Mouse (Mus musculus): ENCODE measurements around the gene Slc43a1. TPM values are rescaled to one million over a fixed set of nuclear protein-coding genes. Genes with fewer than 3 reads are reported as not detected.
A peak's percentile ranks its signal among the peaks of the same experiment; 100 is the strongest.

Slc43a1 gene
- polyA plus RNA-seq, 1 experiment from 2014 or later, result 12.0 TPM

DNA sequence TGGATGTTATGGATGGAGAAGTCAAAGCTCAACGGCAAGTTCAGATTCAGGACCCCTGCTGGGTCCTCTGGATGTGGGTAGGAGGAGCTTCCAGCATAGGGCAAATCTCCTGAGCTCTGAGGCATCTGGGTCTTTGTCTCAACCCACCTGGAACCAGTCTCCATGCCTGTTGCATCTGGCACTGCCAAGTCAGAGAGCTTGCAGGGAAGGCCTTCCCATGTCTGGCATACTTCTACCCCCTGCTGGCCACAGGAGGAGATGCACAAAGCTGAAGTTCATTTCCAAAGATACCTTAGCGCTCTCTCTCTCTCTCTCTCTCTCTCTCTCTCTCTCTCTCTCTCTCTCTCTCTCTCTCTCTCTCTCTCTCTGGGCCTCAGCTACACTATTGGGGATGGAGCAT is 17.1 kb downstream of the Slc43a1 start:
- 0 out of 2 replicates have a peak, but pooled peaks cover 10% of the 10 kb centered on the region for H3K36me3 ChIP-seq
- H3K27me3 ChIP-seq, result no peaks in the 10 kb centered on the region
- H3K4me1 ChIP-seq, result peaks cover 5% of the 10 kb centered on the region
- H3K9me3 ChIP-seq (replicated peaks), result no peaks in the 10 kb centered on the region
- WGBS, result 51% methylated on average over 2 of the region's 2 CpGs
- no peak overlapping the region for H3K4me2 ChIP-seq (replicated peaks)
- H3K9ac ChIP-seq, result no peak overlapping the region
- H3K4me3 ChIP-seq, result no peak overlapping the region
- H3K27ac ChIP-seq, result no peak overlapping the region
- peak; percentile 59; the same call in 1 of the 2 replicates for ATAC-seq (ENCODE audit: low FRiP score)

GRCm38 (mm10) chr2:84858551-84858950 is 19.9 kb downstream of the Slc43a1 start:
- Histone ChIP-seq H3K27me3 (no peaks in the 10 kb centered on the region), H3K9ac (no peak overlapping the region), H3K4me3 (no peak overlapping the region), H3K9me3 (replicated peaks) (no peaks in the 10 kb centered on the region), H3K27ac (no peak overlapping the region), H3K36me3 (0 out of 2 replicates have a peak, but pooled peaks cover 10% of the 10 kb centered on the region), H3K4me1 (no peaks in the 10 kb centered on the region), H3K4me2 (replicated peaks) (no peak overlapping the region)
- 100% methylated on average over 1 of the region's 1 CpGs for WGBS
- no peak for ATAC-seq (ENCODE audit: low FRiP score)

DNA sequence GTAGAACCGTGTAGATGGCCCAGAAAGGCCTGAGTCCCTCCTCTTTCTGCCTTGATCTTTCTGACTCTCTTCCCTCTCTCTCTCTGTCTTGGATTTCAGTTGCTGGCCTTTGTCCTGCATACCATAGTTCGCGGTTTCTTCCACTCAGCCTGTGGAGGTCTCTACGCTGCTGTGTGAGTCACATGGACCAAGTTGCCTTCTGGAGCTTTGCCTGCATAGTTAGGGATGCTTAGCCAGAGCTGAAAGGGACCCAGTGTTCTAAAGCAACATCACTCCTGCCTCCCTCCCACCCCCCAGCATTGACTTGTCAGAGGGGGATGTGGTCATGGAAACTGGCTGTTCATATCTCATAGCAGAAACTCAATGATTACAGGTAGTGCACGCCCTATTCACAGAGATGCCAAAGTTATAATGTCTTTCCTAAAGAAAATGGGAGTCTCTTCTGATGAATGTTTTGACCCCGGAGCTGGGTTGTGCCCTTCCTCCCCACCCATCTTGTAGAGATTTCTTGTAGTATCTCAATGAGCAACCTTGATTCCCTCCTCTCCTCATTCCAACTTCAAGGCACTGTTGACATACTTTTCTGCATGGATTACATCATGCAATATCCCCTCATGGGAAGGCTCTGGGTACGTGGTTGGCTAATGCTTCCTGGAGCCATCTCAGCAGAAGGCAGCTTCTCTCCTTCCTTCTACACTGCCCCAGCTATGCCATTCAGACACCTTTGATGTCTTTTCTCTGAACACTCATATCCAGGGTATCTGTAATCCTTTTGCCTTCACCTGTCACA is 21.5 kb downstream of the Slc43a1 start:
- Histone ChIP-seq H3K4me2 (replicated peaks) (no peak overlapping the region), H3K27ac (no peak overlapping the region), H3K4me1 (no peaks in the 10 kb centered on the region), H3K9ac (no peak overlapping the region), H3K27me3 (no peaks in the 10 kb centered on the region), H3K9me3 (replicated peaks) (no peaks in the 10 kb centered on the region), H3K36me3 (0 out of 2 replicates have a peak, but pooled peaks cover 10% of the 10 kb centered on the region), H3K4me3 (no peak overlapping the region)
- no peak for ATAC-seq (ENCODE audit: low FRiP score)
- WGBS, result 92% methylated on average over 7 of the region's 7 CpGs

DNA sequence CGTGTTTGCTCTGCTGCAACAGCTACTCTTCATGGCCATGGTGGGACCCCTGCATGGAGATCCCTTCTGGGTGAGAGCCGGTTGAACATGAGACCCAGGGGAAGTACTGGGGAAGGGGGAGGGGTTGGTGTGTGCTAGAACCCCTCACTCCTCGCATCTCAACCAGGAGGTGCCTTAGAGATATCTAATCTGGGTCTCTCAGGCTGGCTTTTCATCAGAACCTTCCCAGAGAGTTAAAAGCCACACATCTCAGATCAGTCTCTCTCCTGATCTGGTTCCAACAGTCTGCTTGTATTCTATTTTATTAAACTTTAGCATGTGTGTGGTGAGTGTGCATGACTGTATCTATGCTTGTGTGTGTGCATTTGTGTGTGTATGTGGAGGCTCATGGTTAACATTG is 22.8 kb downstream of the Slc43a1 start:
- H3K36me3 ChIP-seq, result 0 out of 2 replicates have a peak, but pooled peaks cover 10% of the 10 kb centered on the region
- no peak overlapping the region for H3K4me3 ChIP-seq
- no peaks in the 10 kb centered on the region for H3K9me3 ChIP-seq (replicated peaks)
- H3K9ac ChIP-seq, result no peak overlapping the region
- 88% methylated on average over 3 of the region's 3 CpGs for WGBS
- peaks cover 11% of the 10 kb centered on the region for H3K27me3 ChIP-seq
- no peak overlapping the region for H3K27ac ChIP-seq
- peaks cover 11% of the 10 kb centered on the region for H3K4me1 ChIP-seq
- H3K4me2 ChIP-seq (replicated peaks), result no peak overlapping the region
- ATAC-seq (ENCODE audit: low FRiP score), result no peak

DNA sequence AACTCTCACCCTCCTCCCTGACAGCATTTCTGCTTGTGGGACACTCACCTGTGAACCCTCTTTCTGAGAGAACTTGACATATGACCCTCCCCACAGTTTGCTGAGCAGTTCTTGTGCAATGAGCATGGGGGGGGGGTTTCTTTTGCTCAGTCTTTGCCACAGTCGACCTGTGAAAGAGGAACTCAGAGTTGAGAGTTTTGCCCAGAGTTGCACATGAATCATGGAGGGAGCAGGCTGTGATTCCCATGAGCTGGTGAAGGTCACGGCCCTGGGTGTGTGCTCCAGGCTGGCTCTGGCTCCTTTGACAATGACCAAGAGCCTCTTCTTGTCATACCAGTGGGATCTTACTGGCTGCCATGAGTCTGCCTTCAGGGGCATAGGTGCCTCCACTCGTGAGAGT is 23.6 kb downstream of the Slc43a1 start:
- 83% methylated on average over 3 of the region's 3 CpGs for WGBS
- H3K27ac ChIP-seq, result no peak overlapping the region
- 0 out of 2 replicates have a peak, but pooled peaks cover 10% of the 10 kb centered on the region for H3K36me3 ChIP-seq
- no peak for ATAC-seq (ENCODE audit: low FRiP score)
- H3K4me3 ChIP-seq, result no peak overlapping the region
- H3K4me2 ChIP-seq (replicated peaks), result no peak overlapping the region
- H3K27me3 ChIP-seq, result peaks cover 19% of the 10 kb centered on the region
- H3K4me1 ChIP-seq, result peaks cover 13% of the 10 kb centered on the region
- H3K9ac ChIP-seq, result no peak overlapping the region
- H3K9me3 ChIP-seq (replicated peaks), result no peaks in the 10 kb centered on the region

GRCm38 (mm10) chr2:84865616-84866571 is 27.2 kb downstream of the Slc43a1 start:
- Histone ChIP-seq H3K4me3 (peak overlapping the region; percentile 34), H3K9me3 (replicated peaks) (no peaks in the 10 kb centered on the region), H3K27me3 (peaks cover 55% of the 10 kb centered on the region), H3K36me3 (no peaks in the 10 kb centered on the region), H3K9ac (peak overlapping the region; percentile 53), H3K4me1 (peaks cover 13% of the 10 kb centered on the region), H3K27ac (no peak overlapping the region), H3K4me2 (replicated peaks) (peak overlapping the region; percentile 71)
- peak; percentile 66 for ATAC-seq (ENCODE audit: low FRiP score)
- under 1% methylated on average over 47 of the region's 47 CpGs for WGBS

DNA sequence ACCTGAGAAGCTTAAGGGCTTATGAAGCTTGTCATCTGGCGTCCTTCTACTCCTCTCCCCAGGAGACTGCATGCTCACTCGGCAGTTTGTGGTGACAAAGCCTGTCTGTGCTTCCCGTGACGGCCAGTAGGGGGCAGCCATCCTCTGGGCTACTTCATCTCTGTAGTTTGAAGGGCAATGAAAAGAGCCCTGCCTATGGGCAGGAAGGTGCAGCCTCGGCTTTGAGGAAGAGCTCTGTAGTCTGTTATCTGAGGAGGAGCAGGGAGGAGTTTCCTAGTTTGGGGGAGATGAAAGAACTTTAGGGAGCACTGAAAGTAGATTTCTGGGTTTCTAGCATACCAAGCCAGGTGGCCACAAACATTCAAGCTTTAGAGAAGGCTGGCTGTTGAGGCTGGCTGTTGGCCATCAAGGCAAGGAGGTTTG is 29.9 kb downstream of the Slc43a1 start:
- Histone ChIP-seq H3K4me1 (peaks cover 23% of the 10 kb centered on the region), H3K9ac (no peak overlapping the region), H3K4me2 (replicated peaks) (no peak overlapping the region), H3K27ac (no peak overlapping the region), H3K4me3 (no peak overlapping the region), H3K9me3 (replicated peaks) (no peaks in the 10 kb centered on the region), H3K36me3 (no peaks in the 10 kb centered on the region), H3K27me3 (peaks cover 82% of the 10 kb centered on the region)
- WGBS, result 8% methylated on average over 5 of the region's 5 CpGs
- ATAC-seq (ENCODE audit: low FRiP score), result no peak

DNA sequence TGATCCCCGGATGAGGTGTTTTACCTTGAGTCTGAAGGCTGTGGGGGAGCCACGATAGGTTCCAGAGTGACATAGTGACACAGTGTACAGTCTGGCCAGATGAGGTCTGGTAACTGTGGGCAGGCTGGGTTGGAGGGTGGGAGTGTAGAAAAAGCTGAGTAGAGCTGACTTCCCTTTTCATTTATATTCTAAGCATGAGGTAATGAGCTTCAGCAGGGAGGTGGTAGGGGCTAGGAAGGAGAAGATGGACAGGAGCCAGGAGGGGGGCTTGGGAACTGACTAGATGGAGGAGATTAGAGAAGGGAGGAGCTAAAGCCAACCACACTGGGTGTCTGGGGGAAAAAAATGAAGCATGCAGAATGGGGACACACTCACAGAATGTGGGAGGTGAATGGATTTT is 30.3 kb downstream of the Slc43a1 start:
- ATAC-seq (ENCODE audit: low FRiP score), result no peak
- Histone ChIP-seq H3K4me3 (no peak overlapping the region), H3K4me1 (peaks cover 23% of the 10 kb centered on the region), H3K4me2 (replicated peaks) (no peak overlapping the region), H3K27ac (no peak overlapping the region), H3K27me3 (peaks cover 86% of the 10 kb centered on the region), H3K36me3 (no peaks in the 10 kb centered on the region), H3K9ac (no peak overlapping the region), H3K9me3 (replicated peaks) (no peaks in the 10 kb centered on the region)
- 73% methylated on average over 2 of the region's 2 CpGs for WGBS

DNA sequence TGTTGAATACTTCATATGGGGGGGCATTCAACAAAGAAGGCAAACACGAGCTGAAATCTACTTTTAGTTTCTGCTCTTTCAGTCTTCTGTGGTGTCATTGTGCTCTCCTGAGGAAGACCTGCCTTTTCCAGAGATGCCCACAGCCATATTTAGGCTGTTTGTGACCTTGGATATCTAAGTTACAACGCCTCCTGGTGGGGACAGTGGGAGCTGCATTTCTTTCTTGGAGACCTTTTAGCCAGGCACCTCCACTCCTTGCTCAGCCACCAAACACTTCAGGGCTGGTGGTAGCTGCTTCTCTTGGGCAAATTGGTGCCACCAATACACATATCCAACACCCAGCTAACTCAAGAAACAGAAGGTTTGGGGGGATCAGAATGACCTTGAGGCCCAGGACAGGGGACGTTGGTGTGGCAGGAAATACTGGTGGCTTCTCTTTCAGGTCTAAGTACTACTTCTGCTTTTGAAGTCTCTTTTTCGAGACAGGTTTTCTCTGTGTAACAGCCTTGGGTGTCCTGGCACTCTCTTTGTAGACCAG is 32.0 kb downstream of the Slc43a1 start:
- WGBS, result 59% methylated on average over 4 of the region's 4 CpGs
- Histone ChIP-seq H3K27me3 (peaks cover 99% of the 10 kb centered on the region), H3K4me1 (peaks cover 20% of the 10 kb centered on the region), H3K4me3 (no peak overlapping the region), H3K36me3 (no peaks in the 10 kb centered on the region), H3K4me2 (replicated peaks) (no peak overlapping the region), H3K27ac (no peak overlapping the region), H3K9me3 (replicated peaks) (no peaks in the 10 kb centered on the region), H3K9ac (no peak overlapping the region)
- no peak for ATAC-seq (ENCODE audit: low FRiP score)

- peak overlapping the region; percentile 88 for H3K4me2 ChIP-seq (replicated peaks)
- ATAC-seq (ENCODE audit: low FRiP score), result peak; percentile 32; the same call in 1 of the 2 replicates
- H3K36me3 ChIP-seq, result no peaks in the 10 kb centered on the region
- no peaks in the 10 kb centered on the region for H3K9me3 ChIP-seq (replicated peaks)
- H3K27me3 ChIP-seq, result peaks cover 99% of the 10 kb centered on the region
- no peak overlapping the region for H3K27ac ChIP-seq
- peaks cover 10% of the 10 kb centered on the region for H3K4me1 ChIP-seq
- peak overlapping the region; percentile 49 for H3K9ac ChIP-seq
- 1% methylated on average over 78 of the region's 78 CpGs for WGBS
- H3K4me3 ChIP-seq, result peak overlapping the region; percentile 51
Observed at GRCm38 (mm10) chr2:84872105-84872716, 33.6 kb downstream of the Slc43a1 start.

DNA sequence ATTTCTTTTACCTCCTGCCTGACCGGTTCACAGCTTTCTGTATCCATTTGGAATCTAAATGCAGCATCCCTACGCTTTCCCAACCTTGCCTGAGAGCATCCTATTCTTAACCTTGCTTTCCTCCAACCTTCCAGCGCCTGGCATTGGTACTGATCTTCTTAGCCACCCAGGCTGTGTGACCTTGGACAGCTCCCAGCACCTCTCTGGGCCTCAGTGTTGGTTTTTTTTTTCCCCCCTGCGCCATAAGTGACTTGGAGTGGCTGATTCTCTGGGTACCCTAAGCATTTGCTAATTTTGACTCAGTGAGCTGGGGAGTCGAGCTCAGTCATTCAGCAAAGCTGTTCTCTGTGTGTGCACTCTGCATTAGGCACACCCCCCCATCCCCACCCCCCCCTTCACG is 37.2 kb downstream of the Slc43a1 start:
- Histone ChIP-seq H3K9ac (no peak overlapping the region), H3K4me1 (peaks cover 10% of the 10 kb centered on the region), H3K27me3 (peaks cover 71% of the 10 kb centered on the region), H3K4me2 (replicated peaks) (no peak overlapping the region), H3K9me3 (replicated peaks) (no peaks in the 10 kb centered on the region), H3K27ac (no peak overlapping the region), H3K36me3 (no peaks in the 10 kb centered on the region), H3K4me3 (no peak overlapping the region)
- 50% methylated on average over 6 of the region's 6 CpGs for WGBS
- no peak for ATAC-seq (ENCODE audit: low FRiP score)

DNA sequence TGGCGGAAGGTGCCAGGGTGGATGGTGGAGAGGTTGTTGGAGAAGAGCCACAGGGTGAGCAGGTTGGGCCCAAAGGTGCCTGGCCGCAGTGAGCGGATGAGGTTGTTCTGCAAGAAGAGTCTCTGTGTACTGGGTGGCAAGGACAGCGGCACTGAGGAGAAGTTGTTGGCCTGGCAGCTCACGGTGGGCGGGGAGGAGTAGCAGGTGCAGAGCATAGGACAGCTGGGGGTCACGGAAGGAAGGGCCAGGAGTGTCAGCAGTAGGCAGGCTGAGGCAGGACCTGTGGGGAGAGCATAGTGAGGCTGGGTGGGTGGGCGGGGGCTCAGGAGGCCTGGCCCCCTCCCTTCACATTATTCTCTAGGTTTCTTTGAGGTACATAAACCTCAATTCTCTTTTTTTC is 41.9 kb downstream of the Slc43a1 start:
- Histone ChIP-seq H3K27ac (no peak overlapping the region), H3K9ac (no peak overlapping the region), H3K4me1 (peaks cover 15% of the 10 kb centered on the region), H3K4me2 (replicated peaks) (no peak overlapping the region), H3K36me3 (no peaks in the 10 kb centered on the region), H3K9me3 (replicated peaks) (no peaks in the 10 kb centered on the region), H3K27me3 (peaks cover 70% of the 10 kb centered on the region), H3K4me3 (no peak overlapping the region)
- ATAC-seq (ENCODE audit: low FRiP score), result no peak
- WGBS, result 83% methylated on average over 8 of the region's 8 CpGs

All from hindbrain, embryonic 12.5 days (tissue).